Mouse (Mus musculus) olfactory bulb, adult 2 months (tissue): ENCODE data around the gene Sufu.

ENCODE experiments used
- CTCF ChIP-seq: fragments of 200-500 bp; IDR thresholded peaks from 2 replicates; pipeline ENCODE4 v1.5.1; 2012; ENCODE audit warnings: low read depth, mild to moderate bottlenecking, low read length, moderate library complexity; ENCODE audit not compliant: insufficient read depth
- POLR2A ChIP-seq: fragments of 200-500 bp; IDR thresholded peaks from 2 replicates; pipeline ENCODE4 v1.6.1; 2012; ENCODE audit warnings: mild to moderate bottlenecking, low read depth, low read length, moderate library complexity; ENCODE audit not compliant: insufficient read depth

GRCm38 (mm10) chr19:46375489-46375888 lies 21.2 kb upstream of the Sufu start:
- TF ChIP-seq POLR2A = no peak
- TF ChIP-seq CTCF = no peak
